Mouse (Mus musculus): ENCODE measurements at regions not wholly inside any gene's neighbourhood (a gene's known extent, or its start where the extent isn't known, plus 50 kb on each side); places are given as distances from the start of the nearest gene placed in this dataset.

- peak; percentile 53 for DNase-seq (ENCODE audit: low read depth, low spot score)
- Histone ChIP-seq H3K9me3 (replicated peaks; ENCODE audit: insufficient read depth, low read length) (no peaks in the 10 kb centered on the region), H3K79me2 (ENCODE audit: control insufficient read depth, insufficient read depth, low read length, poor library complexity) (no peaks in the 10 kb centered on the region), H3K27me3 (ENCODE audit: control insufficient read depth in 1 of 2, insufficient read depth in 2 of 2, low read length in 2 of 2) (no peaks in the 10 kb centered on the region), H3K9ac (ENCODE audit: control insufficient read depth, low read depth, low read length, poor library complexity, severe bottlenecking) (no peak overlapping the region), H3K27ac (ENCODE audit: control insufficient read depth, low read depth, low read length) (peak overlapping the region; percentile 12; the same call in 1 of the 2 replicates), H3K4me1 (ENCODE audit: control insufficient read depth in 1 of 2, insufficient read depth in 2 of 2, low read length in 2 of 2) (peaks cover 0 to 7% of the 10 kb centered on the region in 2 experiments; a peak in 1 of 4 replicates), H3K36me3 (ENCODE audit: control insufficient read depth in 1 of 2, insufficient read depth in 2 of 2, low read length in 2 of 2) (no peaks in the 10 kb centered on the region), H3K4me3 (ENCODE audit: control insufficient read depth in 1 of 2, insufficient read depth in 1 of 2, low read depth in 2 of 2, low read length in 2 of 2) (no peak overlapping the region)
- TF ChIP-seq MAZ (IDR thresholded peaks at IDR 0.05; ENCODE audit: low read depth, low read length) (0 out of 2 replicates have a peak, but pooled peaks have one; percentile 35), POLR2AphosphoS2 (IDR thresholded peaks at IDR 0.05; ENCODE audit: low read length) (no peak), CHD2 (IDR thresholded peaks at IDR 0.05; ENCODE audit: low read length) (no peak), EP300 (IDR thresholded peaks at IDR 0.05; ENCODE audit: low read depth in 1 of 2, low read length in 2 of 2) (peak; percentile 27 to 28; a peak in 3 of 4 replicates)
Measured at GRCm38 (mm10) chr4:150730061-150730812, 78.3 kb upstream of the Slc45a1 start.

- Histone ChIP-seq H3K36me3 (ENCODE audit: control insufficient read depth in 1 of 2, insufficient read depth in 2 of 2, low read length in 2 of 2) (no peaks in the 10 kb centered on the region), H3K27ac (ENCODE audit: control insufficient read depth, low read depth, low read length) (no peak overlapping the region), H3K27me3 (ENCODE audit: control insufficient read depth in 1 of 2, insufficient read depth in 2 of 2, low read length in 2 of 2) (no peaks in the 10 kb centered on the region), H3K79me2 (ENCODE audit: control insufficient read depth, insufficient read depth, low read length, poor library complexity) (no peaks in the 10 kb centered on the region), H3K9me3 (replicated peaks; ENCODE audit: insufficient read depth, low read length) (no peaks in the 10 kb centered on the region), H3K4me3 (ENCODE audit: control insufficient read depth in 1 of 2, insufficient read depth in 1 of 2, low read depth in 2 of 2, low read length in 2 of 2) (no peak overlapping the region), H3K9ac (ENCODE audit: control insufficient read depth, low read depth, low read length, poor library complexity, severe bottlenecking) (no peak overlapping the region), H3K4me1 (ENCODE audit: control insufficient read depth in 1 of 2, insufficient read depth in 2 of 2, low read length in 2 of 2) (peaks cover 0 to 7% of the 10 kb centered on the region in 2 experiments; a peak in 1 of 4 replicates)
- TF ChIP-seq ZKSCAN1 (IDR thresholded peaks at IDR 0.05; ENCODE audit: low read depth, low read length) (no peak), CTCF (IDR thresholded peaks at IDR 0.05 in 2 of 3, conservative IDR thresholded peaks at IDR 0.05 in 1 of 3; ENCODE audit: control insufficient read depth in 1 of 3, insufficient read depth in 1 of 3, low read depth in 2 of 3, low read length in 3 of 3, poor library complexity in 1 of 3, severe bottlenecking in 1 of 3) (peak; percentile 8 to 41 (median 15); a peak in 4 of 6 replicates)
- DNase-seq (ENCODE audit: low read depth, low spot score) = no peak
Measured at GRCm38 (mm10) chr4:150726539-150726938, 74.6 kb upstream of the Slc45a1 start.

- Histone ChIP-seq H3K79me2 (ENCODE audit: control insufficient read depth, insufficient read depth, low read length, poor library complexity) (no peaks in the 10 kb centered on the region), H3K27me3 (ENCODE audit: control insufficient read depth in 1 of 2, insufficient read depth in 2 of 2, low read length in 2 of 2) (no peaks in the 10 kb centered on the region), H3K36me3 (ENCODE audit: control insufficient read depth in 1 of 2, insufficient read depth in 2 of 2, low read length in 2 of 2) (no peaks in the 10 kb centered on the region), H3K9ac (ENCODE audit: control insufficient read depth, low read depth, low read length, poor library complexity, severe bottlenecking) (no peak overlapping the region), H3K27ac (ENCODE audit: control insufficient read depth, low read depth, low read length) (no peak overlapping the region), H3K4me3 (ENCODE audit: control insufficient read depth in 1 of 2, insufficient read depth in 1 of 2, low read depth in 2 of 2, low read length in 2 of 2) (no peak overlapping the region), H3K9me3 (replicated peaks; ENCODE audit: insufficient read depth, low read length) (no peaks in the 10 kb centered on the region), H3K4me1 (ENCODE audit: control insufficient read depth in 1 of 2, insufficient read depth in 2 of 2, low read length in 2 of 2) (peaks cover 0 to 7% of the 10 kb centered on the region in 2 experiments; a peak in 1 of 4 replicates)
- DNase-seq (ENCODE audit: low read depth, low spot score) = no peak
- no peak for TF ChIP-seq SIN3A (IDR thresholded peaks at IDR 0.05; ENCODE audit: low read length)
- no peak for TF ChIP-seq MYB (IDR thresholded peaks at IDR 0.05; ENCODE audit: low read depth, low read length)
- no peak for TF ChIP-seq ZKSCAN1 (IDR thresholded peaks at IDR 0.05; ENCODE audit: low read depth, low read length)
- TF ChIP-seq EP300 (IDR thresholded peaks at IDR 0.05; ENCODE audit: low read depth in 1 of 2, low read length in 2 of 2) = no peak
- TF ChIP-seq RCOR1 (IDR thresholded peaks at IDR 0.05; ENCODE audit: low read depth, low read length) = no peak
- no peak for TF ChIP-seq E2F4 (IDR thresholded peaks at IDR 0.05; ENCODE audit: borderline replicate concordance, low read depth, low read length)
- TF ChIP-seq KAT2A (conservative IDR thresholded peaks at IDR 0.05; ENCODE audit: low read depth, low read length) = no peak
- TF ChIP-seq TCF12 (IDR thresholded peaks at IDR 0.05; ENCODE audit: low read depth, low read length) = no peak
- TF ChIP-seq MAZ (IDR thresholded peaks at IDR 0.05; ENCODE audit: low read depth, low read length) = no peak
- TF ChIP-seq UBTF (IDR thresholded peaks at IDR 0.05; ENCODE audit: borderline replicate concordance, insufficient read depth, low read depth, low read length) = no peak
Measured at GRCm38 (mm10) chr4:150726136-150726480, 74.1 kb upstream of the Slc45a1 start.
